Mouse (Mus musculus) gastrocnemius, postnatal 36 days (tissue): ENCODE data around the gene St6galnac6. TPM values are rescaled to one million over a fixed set of nuclear protein-coding genes. Genes with fewer than 3 reads are reported as not detected.
A peak's percentile ranks its signal among the peaks of the same experiment; 100 is the strongest.

Experiments
- DNase-seq, 2 experiments: peaks; one replicate each; pipeline ENCODE4 v3.0.0; 2022
- intact Hi-C: fragments of 180-260 bp; cut with DNase I; formaldehyde crosslinking; loops from one replicate; pipeline ENCODE4 v1.15.1; 2025
- long read RNA-seq, 2 experiments: library from polyadenylated mRNA; stranded (forward); transcript quantifications; one replicate each; pipeline ENCODE4 v2.0.0; 2021
- total RNA-seq, 2 experiments: library from RNA; stranded (reverse); gene quantifications; 2 replicates each; pipeline ENCODE4 v1.2.3; 2021

Gene St6galnac6
- total RNA-seq, result 10 to 100 TPM; 34.9 to 46.5 TPM
- long read RNA-seq, experiment 1, partial matches to known transcripts, result 1 of 19 reads
- long read RNA-seq, experiment 1, other reads (novel, unspliced or antisense), result 12 of 19 reads
- long read RNA-seq, experiment 2, partial matches to known transcripts, result 2 of 13 reads
- long read RNA-seq, experiment 2, other reads (novel, unspliced or antisense), result 9 of 13 reads

- intact Hi-C loops, result no loop called here
- DNase-seq, result no peak
These were observed at the start of gene St6galnac6 for GRCm38 (mm10) chr2:32599409-32599808. St6galnac6 (plus strand) TSS chr2:32599709.

- peak; percentile 86 to 90 for DNase-seq
- intact Hi-C loops, result no loop called here
These were observed 49.7 kb upstream of the St6galnac6 start for GRCm38 (mm10) chr2:32549764-32550163.

GRCm38 (mm10) chr2:32551236-32551635, 48.3 kb upstream of the St6galnac6 start:
- intact Hi-C loops, result no loop called here
- DNase-seq, result no peak

- intact Hi-C loops, result no loop called here
- DNase-seq, result no peak
These were observed 45.8 kb upstream of the St6galnac6 start for GRCm38 (mm10) chr2:32553592-32554148.

GRCm38 (mm10) chr2:32555484-32555883, 44.0 kb upstream of the St6galnac6 start:
- DNase-seq, result no peak
- intact Hi-C loops, result no loop called here

GRCm38 (mm10) chr2:32556019-32556418, 43.5 kb upstream of the St6galnac6 start:
- intact Hi-C loops, result no loop called here
- DNase-seq, result no peak

GRCm38 (mm10) chr2:32559570-32559969, 39.9 kb upstream of the St6galnac6 start:
- no peak for DNase-seq
- intact Hi-C loops, result no loop called here

- DNase-seq, result peak in 1 of 2 experiments; percentile 56
- intact Hi-C loops, result loop anchor here (1.0 kb wide), 1 partner anchor 78 kb away; no protein-coding TSS in a partner anchor
These were observed 32.9 kb upstream of the St6galnac6 start for GRCm38 (mm10) chr2:32566536-32567063.

GRCm38 (mm10) chr2:32568149-32568548, 31.4 kb upstream of the St6galnac6 start:
- DNase-seq, result no peak
- intact Hi-C loops, result no loop called here

- intact Hi-C loops, result no loop called here
- no peak for DNase-seq
These were observed 30.6 kb upstream of the St6galnac6 start for GRCm38 (mm10) chr2:32568941-32569340.

GRCm38 (mm10) chr2:32570698-32571494, 28.6 kb upstream of the St6galnac6 start, which contains the start of gene Dpm2:
Dpm2 (plus strand) TSS chr2:32570858.
- intact Hi-C loops, result no loop called here
- peak; percentile 80 to 87 for DNase-seq

- DNase-seq, result no peak
- intact Hi-C loops, result no loop called here
These were observed 27.3 kb upstream of the St6galnac6 start for GRCm38 (mm10) chr2:32572196-32572595.

GRCm38 (mm10) chr2:32574497-32574896, 25.0 kb upstream of the St6galnac6 start, which contains the start of gene Pip5kl1:
Pip5kl1 (plus strand) TSS chr2:32574797.
- intact Hi-C loops, result no loop called here
- DNase-seq, result no peak

GRCm38 (mm10) chr2:32574901-32575585, 24.5 kb upstream of the St6galnac6 start:
- no peak for DNase-seq
- intact Hi-C loops, result loop anchor here (5.0 kb wide), 1 partner anchor 37 kb away; no protein-coding TSS in a partner anchor

- intact Hi-C loops, result loop anchor here (5.0 kb wide), 1 partner anchor 37 kb away; no protein-coding TSS in a partner anchor
- DNase-seq, result no peak
These were observed 23.8 kb upstream of the St6galnac6 start, which contains the start of gene 9430097D07Rik for GRCm38 (mm10) chr2:32575586-32576160. 9430097D07Rik (minus strand) TSS chr2:32575684.

- DNase-seq, result no peak
- intact Hi-C loops, result loop anchor here (5.0 kb wide), 1 partner anchor 36 kb away; no protein-coding TSS in a partner anchor
These were observed 23.0 kb upstream of the St6galnac6 start for GRCm38 (mm10) chr2:32576532-32576931.

GRCm38 (mm10) chr2:32578146-32579046, 21.1 kb upstream of the St6galnac6 start:
- intact Hi-C loops, result loop anchor here (5.0 kb wide), 1 partner anchor 34 kb away; no protein-coding TSS in a partner anchor
- DNase-seq, result no peak

- intact Hi-C loops, result loop anchor here (2.0 to 5.0 kb wide), 2 partner anchors 87 to 106 kb away; no protein-coding TSS in a partner anchor
- no peak for DNase-seq
These were observed 17.9 kb upstream of the St6galnac6 start for GRCm38 (mm10) chr2:32581450-32582095.
